Mouse (Mus musculus) CH12.LX (cell line): ENCODE results near the gene Pick1. TPM values are rescaled to one million over a fixed set of nuclear protein-coding genes. Genes with fewer than 3 reads are reported as not detected.

Experiments
- DNase-seq: peaks from one replicate; pipeline ENCODE4 v3.0.0-alpha.2; 2013; ENCODE audit errors: extremely low read depth
- H3K27ac ChIP-seq: 2 replicates; pipeline ENCODE4 v1.5.1; 2012; ENCODE audit warnings: low read depth, mild to moderate bottlenecking, control low read depth, moderate library complexity; ENCODE audit not compliant: insufficient read depth
- H3K27me3 ChIP-seq: replicated peaks from 2 replicates; pipeline ENCODE3; 2012; ENCODE audit warnings: inconsistent platforms
- H3K36me3 ChIP-seq, 2 experiments: replicated peaks in 1 of 2; 2 replicates each; pipeline versions ENCODE3 to v1.6.1; 2012; ENCODE audit warnings: inconsistent platforms in 1 of 2, low read length in 1 of 2, mild to moderate bottlenecking in 1 of 2, mixed read lengths in 1 of 2, moderate library complexity in 1 of 2; ENCODE audit not compliant: control insufficient read depth in 1 of 2, insufficient read depth in 1 of 2
- H3K4me1 ChIP-seq, 2 experiments: 2 replicates each; pipeline ENCODE4 v1.6.1; 2012; ENCODE audit warnings: inconsistent platforms in 1 of 2, moderate library complexity in 1 of 2; ENCODE audit not compliant: insufficient read depth in 2 of 2, control insufficient read depth in 1 of 2
- H3K4me2 ChIP-seq: 2 replicates; pipeline ENCODE4 v1.6.1; 2012; ENCODE audit warnings: low read depth, mild to moderate bottlenecking, control low read depth; ENCODE audit not compliant: poor library complexity, insufficient read depth, severe bottlenecking
- H3K4me3 ChIP-seq, 3 experiments: fragments of 150-350 bp in 1 of 3; sonication (generic) in 1 of 3; replicated peaks in 1 of 3; 2 replicates each; pipeline versions ENCODE3 to v1.5.1; 2011 to 2012; ENCODE audit warnings: low read depth in 2 of 3, low read length in 2 of 3, mild to moderate bottlenecking in 2 of 3, moderate library complexity in 2 of 3, control low read depth in 1 of 3, improper control_type of control experiment in 1 of 3, inconsistent platforms in 1 of 3, mixed read lengths in 1 of 3; ENCODE audit not compliant: poor library complexity in 1 of 3
- H3K79me2 ChIP-seq: replicated peaks from 2 replicates; pipeline ENCODE4 v1.6.1; 2012; ENCODE audit warnings: mild to moderate bottlenecking, moderate library complexity; ENCODE audit not compliant: control insufficient read depth, poor library complexity, insufficient read depth, severe bottlenecking; ENCODE audit errors: extremely low read depth
- H3K9ac ChIP-seq: 2 replicates; pipeline ENCODE4 v1.6.1; 2012; ENCODE audit warnings: low read depth, mild to moderate bottlenecking, control low read depth, moderate library complexity; ENCODE audit not compliant: insufficient read depth
- H3K9me3 ChIP-seq: replicated peaks from 2 replicates; pipeline ENCODE3; 2012; ENCODE audit warnings: low read length, inconsistent platforms, mixed read lengths
- BHLHE40 ChIP-seq: IDR thresholded peaks from 2 replicates; pipeline ENCODE4 v1.6.1; 2011; ENCODE audit warnings: mild to moderate bottlenecking, low read depth, low read length, improper control_type of control experiment
- ELF1 ChIP-seq: IDR thresholded peaks from 2 replicates; pipeline ENCODE4 v1.6.1; 2014; ENCODE audit warnings: low read depth, mild to moderate bottlenecking, inconsistent platforms, low read length, improper control_type of control experiment
- EP300 ChIP-seq: IDR thresholded peaks from 2 replicates; pipeline ENCODE4 v1.6.1; 2011; ENCODE audit warnings: low read length, improper control_type of control experiment
- GABPA ChIP-seq: IDR thresholded peaks from 2 replicates; pipeline ENCODE4 v1.6.1; 2012; ENCODE audit warnings: low read depth, low read length, improper control_type of control experiment, inconsistent platforms; ENCODE audit not compliant: insufficient replicate concordance
- IRF4 ChIP-seq: IDR thresholded peaks from 2 replicates; pipeline ENCODE4 v1.6.1; 2014; ENCODE audit warnings: low read depth, mild to moderate bottlenecking, inconsistent platforms, low read length, improper control_type of control experiment
- JUND ChIP-seq: conservative IDR thresholded peaks from 2 replicates; pipeline ENCODE4 v1.6.1; 2011; ENCODE audit warnings: low read depth, low read length, improper control_type of control experiment
- KAT2A ChIP-seq: IDR thresholded peaks from 2 replicates; pipeline ENCODE4 v1.6.1; 2012; ENCODE audit warnings: low read length, improper control_type of control experiment, inconsistent platforms; ENCODE audit not compliant: insufficient replicate concordance
- MAZ ChIP-seq: IDR thresholded peaks from 2 replicates; pipeline ENCODE4 v1.6.1; 2012; ENCODE audit warnings: low read depth, mild to moderate bottlenecking, inconsistent platforms, low read length, improper control_type of control experiment, moderate library complexity
- POLR2A ChIP-seq: IDR thresholded peaks from 2 replicates; pipeline ENCODE4 v1.6.1; 2011; ENCODE audit warnings: low read depth, mild to moderate bottlenecking, improper control_type of control experiment, low read length
- RCOR1 ChIP-seq: conservative IDR thresholded peaks from 2 replicates; pipeline ENCODE4 v1.6.1; 2012; ENCODE audit warnings: low read depth, mild to moderate bottlenecking, inconsistent platforms, low read length, improper control_type of control experiment
- SIN3A ChIP-seq: IDR thresholded peaks from 2 replicates; pipeline ENCODE4 v1.6.1; 2012; ENCODE audit warnings: low read length, improper control_type of control experiment, inconsistent platforms
- SMC3 ChIP-seq: IDR thresholded peaks from 2 replicates; pipeline ENCODE4 v1.6.1; 2011; ENCODE audit warnings: low read depth, low read length, improper control_type of control experiment
- USF1 ChIP-seq: IDR thresholded peaks from 2 replicates; pipeline ENCODE4 v1.6.1; 2014; ENCODE audit warnings: low read depth, mild to moderate bottlenecking, inconsistent platforms, low read length, improper control_type of control experiment
- ZC3H11A ChIP-seq: IDR thresholded peaks from 2 replicates; pipeline ENCODE4 v1.6.1; 2012; ENCODE audit warnings: low read depth, mild to moderate bottlenecking, inconsistent platforms, low read length, improper control_type of control experiment
- ZKSCAN1 ChIP-seq: IDR thresholded peaks from 2 replicates; pipeline ENCODE4 v1.6.1; 2012; ENCODE audit warnings: low read depth, inconsistent platforms, low read length, improper control_type of control experiment, borderline replicate concordance
- dilution Hi-C: fragments of 300-500 bp; cut with MboI; formaldehyde crosslinking; loops from 2 replicates; pipeline ENCODE4 v1.14.3; 2020; ENCODE audit warnings: low sequenced_read_pairs; ENCODE audit not compliant: extremely low pct_unique_long_range_greater_than_20kb, extremely low pct_ligation_motif_present
- in situ Hi-C: fragments of 300-500 bp; cut with MboI; formaldehyde crosslinking; loops from 3 replicates; pipeline ENCODE4 v1.14.3; 2019; ENCODE audit warnings: low sequenced_read_pairs, low pct_ligation_motif_present, low pct_unique_long_range_greater_than_20kb, mixed read lengths
- polyA plus RNA-seq: library from polyadenylated mRNA; unstranded; fragments of >175 nt; gene quantifications from 2 replicates; pipeline ENCODE4 v1.2.1, GENCODE M21; 2012; ENCODE audit warnings: low read depth; ENCODE audit not compliant: insufficient read length
- total RNA-seq, 2 experiments: library from RNA; depleted of rRNA; stranded (reverse); fragments of 300-350 nt in 1 of 2; fragments of >200 nt in 1 of 2; gene quantifications; 2 replicates each; pipeline ENCODE4 v1.2.3; 2012 to 2014

Gene Pick1
- total and polyA plus RNA-seq, 3 experiments: 13.9 to 23.4 (median 14.9) TPM

DNA sequence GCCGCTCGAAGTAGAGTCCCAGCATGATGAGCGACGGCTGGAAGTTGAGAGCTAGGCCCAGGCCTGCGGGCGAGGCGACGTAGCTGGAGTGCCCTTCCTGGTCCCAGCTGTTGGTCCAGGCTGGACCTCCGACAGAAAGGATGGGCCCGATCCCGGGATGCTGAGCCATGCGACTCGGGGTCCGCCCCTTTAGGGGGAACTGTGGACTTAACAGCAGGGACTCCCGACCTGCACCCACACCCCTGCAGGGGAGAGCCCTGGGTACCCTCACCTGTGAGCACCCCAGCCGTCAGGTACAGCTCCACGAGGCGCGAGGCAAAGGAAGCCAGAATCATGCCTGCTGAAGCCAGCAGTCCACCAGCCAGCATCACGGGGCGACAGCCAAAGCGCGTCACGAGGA lies 23.6 kb downstream of the Pick1 start:
- Histone ChIP-seq H3K9ac (no peak overlapping the region), H3K4me2 (no peak overlapping the region), H3K4me1 (no peaks in the 10 kb centered on the region), H3K27me3 (peaks cover 5% of the 10 kb centered on the region), H3K79me2 (no peaks in the 10 kb centered on the region), H3K27ac (no peak overlapping the region), H3K36me3 (peaks cover 23 to 57% of the 10 kb centered on the region in 2 experiments), H3K9me3 (no peaks in the 10 kb centered on the region)
- dilution Hi-C loops (no loop called here), in situ Hi-C loops (no loop called here)
- DNase-seq: no peak
- TF ChIP-seq JUND (no peak), RCOR1 (no peak), MAZ (no peak), GABPA (no peak), ZC3H11A (no peak)
- TF ChIP-seq, all 38 proteins: peak for 0
- H3K4me3 ChIP-seq: no peak overlapping the region

- Histone ChIP-seq H3K9ac (no peak within 1 kb of the TSS), H3K36me3 (peaks cover 8 to 36% of the 10 kb centered on the region in 2 experiments), H3K79me2 (no peaks in the 10 kb centered on the region), H3K27ac (no peak within 1 kb of the TSS), H3K9me3 (peaks cover 5% of the 10 kb centered on the region), H3K4me1 (peaks cover 0 to 6% of the 10 kb centered on the region in 2 experiments; a peak in 2 of 4 replicates), H3K27me3 (peaks cover 9% of the 10 kb centered on the region), H3K4me2 (no peak within 1 kb of the TSS), H3K4me3 (no peak within 1 kb of the TSS)
- in situ Hi-C loops (no loop called here), dilution Hi-C loops (no loop called here)
- DNase-seq: no peak
- no peak for TF ChIP-seq BHLHE40
- no peak for TF ChIP-seq POLR2A
- no peak for TF ChIP-seq KAT2A
- no peak for TF ChIP-seq IRF4
- TF ChIP-seq EP300: no peak
- no peak for TF ChIP-seq ELF1
- no peak for TF ChIP-seq RCOR1
- no peak for TF ChIP-seq SMC3
- no peak for TF ChIP-seq SIN3A
These were observed 25.7 kb downstream of the Pick1 start, which contains the start of gene Slc16a8 for GRCm38 (mm10) chr15:79254661-79255060. TSS of gene Slc16a8 (minus strand) at chr15:79254761.

- H3K4me1 ChIP-seq: peaks cover 0 to 6% of the 10 kb centered on the region in 2 experiments; a peak in 2 of 4 replicates
- H3K27ac ChIP-seq: no peak overlapping the region
- peaks cover 0 to under 1% of the 10 kb centered on the region in 2 experiments for H3K36me3 ChIP-seq
- no peak overlapping the region for H3K9ac ChIP-seq
- dilution Hi-C loops: no loop called here
- no peak overlapping the region for H3K4me2 ChIP-seq
- DNase-seq: no peak
- in situ Hi-C loops: no loop called here
- H3K79me2 ChIP-seq: no peaks in the 10 kb centered on the region
- peaks cover 20% of the 10 kb centered on the region for H3K9me3 ChIP-seq
- peaks cover 9% of the 10 kb centered on the region for H3K27me3 ChIP-seq
- no peak for TF ChIP-seq USF1
- TF ChIP-seq ZKSCAN1: no peak
- no peak overlapping the region for H3K4me3 ChIP-seq
These were observed 29.5 kb downstream of the Pick1 start for GRCm38 (mm10) chr15:79258521-79258920.
